Mouse (Mus musculus) hindbrain, postnatal 0 days (tissue): ENCODE data around the gene Ccnk. TPM values are rescaled to one million over a fixed set of nuclear protein-coding genes. Genes with fewer than 3 reads are reported as not detected.

Experiments used
- ATAC-seq: fragments of 200-750 bp; cut with Nextera tagmentation; 2 replicates; pipeline ENCODE4 v1.8.0; 2017; ENCODE audit warnings: mild to moderate bottlenecking, moderate TSS enrichment, moderate library complexity
- DNase-seq: peaks from one replicate; pipeline ENCODE4 v3.0.0-alpha.2; 2015; ENCODE audit warnings: low spot score
- H3K27ac ChIP-seq: fragments of 300-500 bp; sonication (generic); 2 replicates; pipeline ENCODE4 v1.5.1; 2014; ENCODE audit warnings: mild to moderate bottlenecking
- H3K27me3 ChIP-seq: fragments of 300-500 bp; sonication (generic); 2 replicates; pipeline ENCODE4 v1.6.1; 2014; ENCODE audit warnings: low read length, mixed read lengths; ENCODE audit not compliant: insufficient read depth
- H3K36me3 ChIP-seq: fragments of 300-500 bp; sonication (generic); 2 replicates; pipeline ENCODE4 v1.6.1; 2014; ENCODE audit warnings: low read length, mixed read lengths; ENCODE audit not compliant: insufficient read depth
- H3K4me1 ChIP-seq: fragments of 300-500 bp; sonication (generic); 2 replicates; pipeline ENCODE4 v1.6.1; 2014; ENCODE audit warnings: antibody characterized with exemption, low read length, mixed read lengths; ENCODE audit not compliant: insufficient read depth
- H3K4me2 ChIP-seq: fragments of 300-500 bp; sonication (generic); 2 replicates; pipeline ENCODE4 v1.6.1; 2014; ENCODE audit warnings: low read depth, mild to moderate bottlenecking, low read length, moderate library complexity, mixed read lengths
- H3K4me3 ChIP-seq: fragments of 300-500 bp; sonication (generic); 2 replicates; pipeline ENCODE4 v1.5.1; 2014; ENCODE audit warnings: low read length
- H3K9ac ChIP-seq: fragments of 300-500 bp; sonication (generic); replicated peaks from 2 replicates; pipeline ENCODE4 v1.6.1; 2014; ENCODE audit warnings: mild to moderate bottlenecking, low read length, moderate library complexity, mixed read lengths
- H3K9me3 ChIP-seq: fragments of 300-500 bp; sonication (generic); 2 replicates; pipeline ENCODE4 v1.6.1; 2016; ENCODE audit warnings: low read length, mixed read lengths
- CTCF ChIP-seq: IDR thresholded peaks from 2 replicates; pipeline ENCODE4 v1.5.1; 2016; ENCODE audit warnings: antibody characterized with exemption, control low read depth, low read depth
- WGBS: fragments of 180-500 bp; shearing (Covaris S2); extraction: QIAGEN DNeasy Blood & Tissue Kit; methylation state at CpG from one replicate; pipeline ENCODE4 v1.1.7; 2014; 5-methylcytosine and 5-hydroxymethylcytosine counted together
- polyA plus RNA-seq: library from polyadenylated mRNA; unstranded; fragments of >200 nt; fragmentation: Nextera tagmentation; extraction: Ambion mirVana; gene quantifications from 2 replicates; pipeline ENCODE4 v1.2.1, GENCODE M21; 2015
- total RNA-seq: library from RNA; depleted of rRNA; stranded (reverse); fragments of >200 nt; gene quantifications from 2 replicates; pipeline ENCODE4 v1.2.3, GENCODE M21; 2014

Gene Ccnk
- total and polyA plus RNA-seq, 2 experiments from 2014 or later: 2.8 to 8.0 TPM

DNA sequence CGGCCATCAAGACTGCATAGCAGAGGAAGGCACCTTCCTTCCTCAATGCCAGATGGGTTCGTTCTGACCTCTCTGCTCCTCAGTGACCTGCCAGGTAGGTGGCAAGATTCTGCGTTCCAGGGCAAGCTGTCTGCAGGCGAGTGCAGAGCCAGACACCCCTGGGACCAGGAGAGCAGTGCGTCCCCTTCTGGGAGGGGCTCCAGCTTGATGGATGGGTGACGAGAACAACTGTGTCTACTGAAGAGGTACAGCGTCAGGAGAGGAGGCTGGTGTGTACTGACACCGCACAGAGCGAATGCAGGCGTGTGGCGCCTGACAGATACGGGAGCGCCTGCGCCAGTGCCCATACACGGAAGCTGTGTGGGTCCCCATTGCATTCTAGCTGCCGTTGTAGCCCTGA is 48.1 kb downstream of the Ccnk start:
- Histone ChIP-seq H3K9ac (no peak overlapping the region), H3K4me2 (no peak overlapping the region), H3K9me3 (no peaks in the 10 kb centered on the region), H3K27me3 (no peaks in the 10 kb centered on the region), H3K4me1 (peaks cover 22% of the 10 kb centered on the region), H3K36me3 (no peaks in the 10 kb centered on the region), H3K27ac (no peak overlapping the region), H3K4me3 (no peak overlapping the region)
- DNase-seq: no peak
- TF ChIP-seq CTCF: no peak
- ATAC-seq: no peak
- 72% methylated on average over 16 of the region's 16 CpGs for WGBS

DNA sequence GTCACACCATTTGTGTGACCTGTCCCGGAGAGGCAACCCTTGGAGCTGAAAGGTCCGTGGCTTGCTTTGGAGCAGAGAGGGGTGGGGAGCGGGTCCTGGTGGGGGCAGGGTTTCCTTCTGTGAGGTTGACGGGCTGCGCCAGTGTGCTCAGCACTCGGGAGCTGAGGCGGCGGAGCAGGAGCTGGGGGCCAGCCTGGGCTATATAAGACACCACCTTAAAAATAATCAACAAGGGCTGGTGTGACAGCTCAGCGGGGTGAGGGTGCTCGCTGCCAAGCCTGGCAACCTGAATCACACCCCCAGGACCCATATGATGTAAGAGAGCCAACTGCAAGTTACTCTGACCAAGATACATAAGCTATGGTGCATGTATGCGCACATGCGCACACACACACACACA is 50.7 kb downstream of the Ccnk start:
- no peak for ATAC-seq
- TF ChIP-seq CTCF: no peak
- Histone ChIP-seq H3K4me2 (no peak overlapping the region), H3K4me3 (no peak overlapping the region), H3K36me3 (no peaks in the 10 kb centered on the region), H3K27ac (no peak overlapping the region), H3K9ac (no peak overlapping the region), H3K9me3 (no peaks in the 10 kb centered on the region), H3K4me1 (peaks cover 18% of the 10 kb centered on the region), H3K27me3 (no peaks in the 10 kb centered on the region)
- WGBS: 74% methylated on average over 12 of the region's 12 CpGs
- DNase-seq: no peak

DNA sequence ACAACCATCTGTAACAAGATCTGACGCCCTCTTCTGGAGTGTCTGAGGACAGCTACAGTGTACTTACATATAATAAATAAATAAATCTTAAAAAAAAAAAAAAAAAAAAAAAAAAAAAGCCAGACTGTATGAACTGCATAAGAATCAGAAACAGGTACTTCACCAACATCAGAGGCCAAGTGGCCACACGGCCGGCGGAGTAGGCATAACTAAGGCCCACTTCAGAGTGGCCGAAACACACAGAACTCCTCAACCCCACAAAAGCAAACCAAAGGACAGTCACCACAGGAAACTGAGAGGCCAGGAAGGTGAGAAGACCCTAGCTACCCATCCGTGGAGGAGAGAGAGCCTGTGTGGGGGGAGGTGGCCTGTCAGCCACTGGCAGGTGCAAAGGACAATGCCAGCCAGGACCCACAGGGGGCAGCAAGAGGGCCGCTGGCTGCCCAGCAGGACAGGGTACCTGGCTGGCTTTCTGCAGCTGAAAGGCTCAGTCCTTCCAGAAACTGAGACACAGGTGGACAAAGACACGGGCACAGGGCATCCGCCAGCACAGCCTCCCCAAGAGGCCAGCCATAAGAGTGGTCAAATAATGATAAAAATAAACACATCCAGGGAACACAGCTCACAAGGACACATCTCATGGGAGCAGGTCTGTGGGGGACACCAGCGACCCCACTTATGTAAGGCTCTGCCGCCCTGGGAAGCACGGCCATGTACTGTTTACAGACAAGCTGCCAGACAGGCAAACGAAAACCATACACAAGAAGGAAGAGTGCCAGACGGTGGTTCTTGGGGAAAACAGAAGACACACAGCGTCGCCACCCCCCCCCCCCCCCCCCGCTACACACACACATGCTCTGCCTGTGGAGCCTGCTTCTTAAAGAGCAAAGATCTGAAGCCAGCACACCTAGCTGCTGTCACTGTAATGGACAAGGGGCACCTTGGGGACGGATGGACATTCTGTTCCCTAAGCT is 51.7 kb downstream of the Ccnk start:
- ATAC-seq (no peak), DNase-seq (peak; percentile 57)
- Histone ChIP-seq H3K4me3 (no peak overlapping the region), H3K27ac (peak overlapping the region; percentile 46), H3K27me3 (no peaks in the 10 kb centered on the region), H3K9me3 (no peaks in the 10 kb centered on the region), H3K4me2 (0 out of 2 replicates have a peak overlapping the region, but pooled peaks have one; percentile 1), H3K4me1 (peaks cover 13% of the 10 kb centered on the region; the same call in 1 of the 2 replicates), H3K9ac (peak overlapping the region; percentile 13; the same call in 1 of the 2 replicates), H3K36me3 (no peaks in the 10 kb centered on the region)
- 44% methylated on average over 17 of the region's 18 CpGs for WGBS
- peak; percentile 54 for TF ChIP-seq CTCF

DNA sequence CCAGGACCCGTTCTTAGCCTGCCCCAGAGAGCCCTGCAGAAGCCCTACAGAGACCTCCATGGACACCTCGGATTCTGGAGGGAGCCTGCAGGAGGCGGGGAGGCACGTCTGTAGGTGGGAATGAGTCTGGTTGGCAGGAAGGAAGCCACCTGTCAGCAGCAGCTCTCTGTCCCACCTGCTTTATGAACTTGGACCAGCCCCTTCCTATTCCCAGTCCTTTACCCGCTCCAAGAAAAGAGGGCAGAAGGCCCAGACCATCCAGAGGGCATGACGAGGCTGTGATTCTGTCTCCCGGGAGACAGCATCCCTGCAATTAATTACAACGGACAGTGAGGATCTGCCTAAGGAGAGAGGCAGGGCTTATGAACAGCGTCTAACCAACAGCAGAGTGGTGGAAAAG is 52.5 kb downstream of the Ccnk start:
- H3K9me3 ChIP-seq: no peaks in the 10 kb centered on the region
- peaks cover 19% of the 10 kb centered on the region; the same call in 1 of the 2 replicates for H3K4me1 ChIP-seq
- DNase-seq (peak; percentile 71), ATAC-seq (peak; percentile 48)
- H3K4me2 ChIP-seq: no peak overlapping the region
- H3K36me3 ChIP-seq: no peaks in the 10 kb centered on the region
- H3K27me3 ChIP-seq: no peaks in the 10 kb centered on the region
- H3K27ac ChIP-seq: peak overlapping the region; percentile 46; the same call in 1 of the 2 replicates
- H3K9ac ChIP-seq: no peak overlapping the region
- 17% methylated on average over 9 of the region's 9 CpGs for WGBS
- TF ChIP-seq CTCF: no peak
- H3K4me3 ChIP-seq: no peak overlapping the region

DNA sequence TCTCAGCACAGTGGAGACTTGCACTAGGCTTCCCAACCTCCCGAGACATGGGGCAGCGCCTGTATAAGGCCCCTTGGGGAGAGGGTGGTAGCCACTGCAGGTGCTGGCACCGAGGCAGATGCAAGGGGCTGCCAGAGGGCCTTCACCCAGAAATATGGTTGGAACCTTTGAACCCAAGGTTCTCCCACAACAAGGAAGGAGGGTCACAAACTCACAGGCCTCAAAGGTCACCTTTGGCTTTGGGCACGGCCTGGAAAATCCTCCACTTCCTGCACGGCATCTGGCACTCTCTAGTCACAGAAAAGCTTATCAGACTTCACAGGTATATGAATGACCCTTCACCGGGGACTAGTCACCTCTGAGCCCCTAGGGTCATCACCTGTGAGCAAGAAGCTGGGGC is 54.4 kb downstream of the Ccnk start:
- H3K27me3 ChIP-seq: no peaks in the 10 kb centered on the region
- no peak for TF ChIP-seq CTCF
- H3K4me2 ChIP-seq: no peak overlapping the region
- WGBS: 90% methylated on average over 6 of the region's 6 CpGs
- peaks cover 34% of the 10 kb centered on the region for H3K4me1 ChIP-seq
- no peaks in the 10 kb centered on the region for H3K36me3 ChIP-seq
- no peaks in the 10 kb centered on the region for H3K9me3 ChIP-seq
- no peak overlapping the region for H3K9ac ChIP-seq
- ATAC-seq (no peak), DNase-seq (no peak)
- no peak overlapping the region for H3K4me3 ChIP-seq
- H3K27ac ChIP-seq: no peak overlapping the region

DNA sequence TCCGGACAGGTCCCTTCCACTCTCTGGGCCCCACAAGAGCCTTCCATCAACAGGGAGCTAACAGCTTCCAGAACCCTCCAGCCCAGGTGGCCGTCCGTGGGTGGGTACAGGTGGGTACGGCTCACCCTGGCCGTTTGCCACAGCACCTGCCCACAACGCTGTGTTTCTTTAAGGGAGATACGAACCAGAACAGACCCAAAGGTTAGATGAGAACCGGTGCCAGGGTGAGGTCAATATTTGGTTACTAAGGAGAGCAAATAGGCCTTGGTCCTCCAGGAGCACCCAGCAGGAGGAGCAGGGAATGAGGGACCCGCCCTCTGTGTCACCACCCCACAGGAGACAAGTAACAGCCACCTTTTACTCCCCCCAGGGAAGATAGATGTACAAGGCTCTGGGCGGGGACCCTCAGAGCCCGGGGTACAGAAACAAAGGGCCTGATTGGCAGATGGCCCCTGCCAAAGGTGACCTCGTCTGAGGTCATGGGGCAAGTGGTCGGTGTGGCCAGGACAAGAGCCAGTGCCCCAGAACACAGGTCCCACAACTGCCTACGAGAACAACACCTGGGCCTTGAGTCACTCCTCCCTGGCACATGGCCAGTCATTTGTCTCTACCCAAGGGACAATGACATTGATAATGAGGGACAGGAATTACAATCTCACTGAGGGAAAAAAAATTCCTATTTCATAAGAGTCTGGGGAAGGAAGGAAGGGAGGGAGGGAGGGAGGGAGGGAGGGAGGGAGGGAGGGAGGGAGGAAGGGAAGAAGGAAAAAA is 55.6 kb downstream of the Ccnk start:
- Histone ChIP-seq H3K9ac (no peak overlapping the region), H3K4me3 (no peak overlapping the region), H3K27ac (no peak overlapping the region), H3K27me3 (no peaks in the 10 kb centered on the region), H3K36me3 (no peaks in the 10 kb centered on the region), H3K4me1 (peaks cover 46% of the 10 kb centered on the region), H3K4me2 (no peak overlapping the region), H3K9me3 (no peaks in the 10 kb centered on the region)
- WGBS: 68% methylated on average over 14 of the region's 14 CpGs
- no peak for ATAC-seq
- DNase-seq: no peak
- no peak for TF ChIP-seq CTCF
